Mouse (Mus musculus) liver, embryonic 13.5 days (tissue): ENCODE data around the gene Eif4h. TPM values are rescaled to one million over a fixed set of nuclear protein-coding genes. Genes with fewer than 3 reads are reported as not detected.

Experiments
- ATAC-seq: fragments of 200-750 bp; cut with Nextera tagmentation; 2 replicates; pipeline ENCODE4 v1.8.0; 2017; ENCODE audit warnings: low read depth, mild to moderate bottlenecking, moderate number of reproducible peaks, moderate library complexity
- DNase-seq: peaks from one replicate; pipeline ENCODE4 v3.0.0; 2022
- H3K27ac ChIP-seq: fragments of 300-500 bp; sonication (generic); 2 replicates; pipeline ENCODE4 v1.5.1; 2015; ENCODE audit warnings: moderate library complexity, mild to moderate bottlenecking, inconsistent platforms
- H3K27me3 ChIP-seq: fragments of 300-500 bp; sonication (generic); 2 replicates; pipeline ENCODE4 v1.6.1; 2015; ENCODE audit warnings: mild to moderate bottlenecking, inconsistent platforms
- H3K36me3 ChIP-seq: fragments of 300-500 bp; sonication (generic); 2 replicates; pipeline ENCODE4 v1.6.1; 2015; ENCODE audit warnings: mild to moderate bottlenecking, inconsistent platforms
- H3K4me1 ChIP-seq: fragments of 300-500 bp; sonication (generic); replicated peaks from 2 replicates; pipeline ENCODE4 v1.6.1; 2015; ENCODE audit warnings: inconsistent platforms
- H3K4me2 ChIP-seq: fragments of 300-500 bp; sonication (generic); 2 replicates; pipeline ENCODE4 v1.6.1; 2015; ENCODE audit warnings: inconsistent platforms, mild to moderate bottlenecking, moderate library complexity
- H3K4me3 ChIP-seq: fragments of 300-500 bp; sonication (generic); replicated peaks from 2 replicates; pipeline ENCODE4 v1.5.1; 2015; ENCODE audit warnings: mild to moderate bottlenecking, inconsistent platforms
- H3K9ac ChIP-seq: fragments of 300-500 bp; sonication (generic); 2 replicates; pipeline ENCODE4 v1.6.1; 2015; ENCODE audit warnings: mild to moderate bottlenecking, inconsistent platforms
- H3K9me3 ChIP-seq: fragments of 300-500 bp; sonication (generic); replicated peaks from 2 replicates; pipeline ENCODE4 v1.6.1; 2016; ENCODE audit warnings: inconsistent platforms
- whole genome bisulfite sequencing: fragments of 180-500 bp; shearing (Covaris S2); methylation state at CpG from one replicate; pipeline ENCODE4 v1.1.7; 2015; ENCODE audit not compliant: insufficient replicate concordance; 5-methylcytosine and 5-hydroxymethylcytosine counted together
- polyA plus RNA-seq: library from polyadenylated mRNA; unstranded; fragments of >200 nt; fragmentation: Nextera tagmentation; extraction: Ambion mirVana; gene quantifications from 2 replicates; pipeline ENCODE4 v1.2.1, GENCODE M21; 2015

Eif4h gene
- 229 and 233 TPM in 2 replicates for polyA plus RNA-seq

- H3K9ac ChIP-seq, result peak within 1 kb of the TSS; percentile 99
- peaks cover 25% of the 10 kb centered on the region for H3K36me3 ChIP-seq
- H3K9me3 ChIP-seq, result no peaks in the 10 kb centered on the region
- H3K4me1 ChIP-seq, result peaks cover 37% of the 10 kb centered on the region
- H3K27me3 ChIP-seq, result no peaks in the 10 kb centered on the region
- H3K27ac ChIP-seq, result peak within 1 kb of the TSS; percentile 94
- H3K4me3 ChIP-seq, result peak within 1 kb of the TSS; percentile 99
- WGBS, result 0% methylated on average over 49 of the region's 52 CpGs
- peak; percentile 90 for ATAC-seq
- peak within 1 kb of the TSS; percentile 89 for H3K4me2 ChIP-seq
- DNase-seq, result peak; percentile 94
These were observed at the start of gene Eif4h for GRCm38 (mm10) chr5:134639269-134639682. Gene Eif4h, minus strand, starts transcription at chr5:134639490.

- H3K36me3 ChIP-seq, result no peaks in the 10 kb centered on the region
- peak overlapping the region; percentile 80 for H3K27ac ChIP-seq
- H3K4me1 ChIP-seq, result peaks cover 21% of the 10 kb centered on the region
- WGBS, result under 1% methylated on average over 38 of the region's 38 CpGs
- H3K4me3 ChIP-seq, result peak overlapping the region; percentile 72
- H3K4me2 ChIP-seq, result peak overlapping the region; percentile 99
- no peaks in the 10 kb centered on the region for H3K9me3 ChIP-seq
- H3K27me3 ChIP-seq, result peaks cover 25% of the 10 kb centered on the region
- ATAC-seq (peak; percentile 95), DNase-seq (peak; percentile 100)
- H3K9ac ChIP-seq, result peak overlapping the region; percentile 58
These were observed 49.5 kb upstream of the Eif4h start for GRCm38 (mm10) chr5:134688718-134689284.

- peak within 1 kb of the TSS; percentile 82 for H3K9ac ChIP-seq
- peaks cover 21% of the 10 kb centered on the region for H3K4me1 ChIP-seq
- H3K27me3 ChIP-seq, result peaks cover 25% of the 10 kb centered on the region
- no peaks in the 10 kb centered on the region for H3K36me3 ChIP-seq
- DNase-seq (no peak), ATAC-seq (no peak)
- H3K27ac ChIP-seq, result peak within 1 kb of the TSS; percentile 80
- no peaks in the 10 kb centered on the region for H3K9me3 ChIP-seq
- H3K4me2 ChIP-seq, result peak within 1 kb of the TSS; percentile 99
- H3K4me3 ChIP-seq, result peak within 1 kb of the TSS; percentile 72
- WGBS, result under 1% methylated on average over 59 of the region's 69 CpGs
These were observed 48.9 kb upstream of the Eif4h start, which contains the start of gene Limk1 for GRCm38 (mm10) chr5:134688086-134688717. Gene Limk1, minus strand, starts transcription at chr5:134688598.

GRCm38 (mm10) chr5:134687187-134687586, 47.9 kb upstream of the Eif4h start:
- Histone ChIP-seq H3K4me1 (peaks cover 21% of the 10 kb centered on the region), H3K9me3 (no peaks in the 10 kb centered on the region), H3K36me3 (no peaks in the 10 kb centered on the region), H3K27ac (no peak overlapping the region), H3K27me3 (peaks cover 25% of the 10 kb centered on the region), H3K9ac (no peak overlapping the region), H3K4me2 (peak overlapping the region; percentile 99; the same call in 1 of the 2 replicates), H3K4me3 (no peak overlapping the region)
- WGBS, result 71% methylated on average over 1 of the region's 1 CpGs
- DNase-seq (no peak), ATAC-seq (no peak)

- Histone ChIP-seq H3K4me2 (no peak overlapping the region), H3K9me3 (no peaks in the 10 kb centered on the region), H3K36me3 (no peaks in the 10 kb centered on the region), H3K27me3 (peaks cover 25% of the 10 kb centered on the region), H3K4me1 (peaks cover 21% of the 10 kb centered on the region), H3K27ac (no peak overlapping the region), H3K4me3 (no peak overlapping the region), H3K9ac (no peak overlapping the region)
- DNase-seq (no peak), ATAC-seq (no peak)
- 77% methylated on average over 6 of the region's 6 CpGs for WGBS
These were observed 47.3 kb upstream of the Eif4h start for GRCm38 (mm10) chr5:134686541-134686940.

- DNase-seq, result no peak
- H3K9ac ChIP-seq, result no peak overlapping the region
- WGBS, result 66% methylated on average over 2 of the region's 2 CpGs
These were observed 45.1 kb upstream of the Eif4h start for GRCm38 (mm10) chr5:134684398-134684797.

GRCm38 (mm10) chr5:134683813-134684212, 44.5 kb upstream of the Eif4h start:
- H3K36me3 ChIP-seq, result no peaks in the 10 kb centered on the region
- no peak for ATAC-seq
- no peak overlapping the region for H3K4me3 ChIP-seq
- H3K9me3 ChIP-seq, result no peaks in the 10 kb centered on the region
- peaks cover 37% of the 10 kb centered on the region for H3K4me1 ChIP-seq
- no peak overlapping the region for H3K4me2 ChIP-seq
- H3K9ac ChIP-seq, result no peak overlapping the region
- DNase-seq, result no peak
- 48% methylated on average over 2 of the region's 2 CpGs for WGBS
- peaks cover 25% of the 10 kb centered on the region for H3K27me3 ChIP-seq
- no peak overlapping the region for H3K27ac ChIP-seq

More at GRCm38 (mm10) chr5:134684398-134684797, 45.1 kb upstream of the Eif4h start:
- Histone ChIP-seq H3K36me3 (no peaks in the 10 kb centered on the region), H3K27ac (no peak overlapping the region), H3K4me1 (peaks cover 37% of the 10 kb centered on the region), H3K4me3 (no peak overlapping the region), H3K9me3 (no peaks in the 10 kb centered on the region), H3K4me2 (no peak overlapping the region), H3K27me3 (peaks cover 25% of the 10 kb centered on the region)
- no peak for ATAC-seq

GRCm38 (mm10) chr5:134680238-134680637, 40.9 kb upstream of the Eif4h start:
- no peak overlapping the region for H3K9ac ChIP-seq
- H3K36me3 ChIP-seq, result no peaks in the 10 kb centered on the region
- peaks cover 3% of the 10 kb centered on the region; the same call in 1 of the 2 replicates for H3K27me3 ChIP-seq
- H3K4me2 ChIP-seq, result no peak overlapping the region
- peak overlapping the region; percentile 23 for H3K27ac ChIP-seq
- H3K4me3 ChIP-seq, result no peak overlapping the region
- H3K9me3 ChIP-seq, result no peaks in the 10 kb centered on the region
- H3K4me1 ChIP-seq, result peaks cover 59% of the 10 kb centered on the region
- no peak for DNase-seq
- WGBS, result 72% methylated on average over 12 of the region's 12 CpGs
- peak; percentile 20; the same call in 1 of the 2 replicates for ATAC-seq

GRCm38 (mm10) chr5:134678827-134679546, 39.7 kb upstream of the Eif4h start:
- ATAC-seq (peak; percentile 65), DNase-seq (peak; percentile 28)
- H3K36me3 ChIP-seq, result no peaks in the 10 kb centered on the region
- WGBS, result 59% methylated on average over 8 of the region's 8 CpGs
- H3K4me1 ChIP-seq, result peaks cover 61% of the 10 kb centered on the region
- peak overlapping the region; percentile 39; the same call in 1 of the 2 replicates for H3K27ac ChIP-seq
- no peaks in the 10 kb centered on the region for H3K9me3 ChIP-seq
- H3K9ac ChIP-seq, result 0 out of 2 replicates have a peak overlapping the region, but pooled peaks have one; percentile 28
- H3K27me3 ChIP-seq, result no peaks in the 10 kb centered on the region
- no peak overlapping the region for H3K4me3 ChIP-seq
- peak overlapping the region; percentile 19; the same call in 1 of the 2 replicates for H3K4me2 ChIP-seq

GRCm38 (mm10) chr5:134678031-134678430, 38.7 kb upstream of the Eif4h start:
- WGBS, result 55% methylated on average over 3 of the region's 3 CpGs
- Histone ChIP-seq H3K4me2 (peak overlapping the region; percentile 64; the same call in 1 of the 2 replicates), H3K9ac (peak overlapping the region; percentile 15; the same call in 1 of the 2 replicates), H3K27me3 (no peaks in the 10 kb centered on the region), H3K36me3 (no peaks in the 10 kb centered on the region), H3K4me1 (peaks cover 61% of the 10 kb centered on the region), H3K27ac (no peak overlapping the region), H3K4me3 (no peak overlapping the region; the same call in 1 of the 2 replicates), H3K9me3 (no peaks in the 10 kb centered on the region)
- ATAC-seq, result no peak
- DNase-seq, result no peak

- 58% methylated on average over 5 of the region's 5 CpGs for WGBS
- no peaks in the 10 kb centered on the region for H3K36me3 ChIP-seq
- H3K27me3 ChIP-seq, result no peaks in the 10 kb centered on the region
- peak overlapping the region; percentile 15; the same call in 1 of the 2 replicates for H3K9ac ChIP-seq
- H3K4me2 ChIP-seq, result peak overlapping the region; percentile 64; the same call in 1 of the 2 replicates
- no peaks in the 10 kb centered on the region for H3K9me3 ChIP-seq
- H3K27ac ChIP-seq, result no peak overlapping the region
- no peak overlapping the region for H3K4me3 ChIP-seq
- peaks cover 61% of the 10 kb centered on the region for H3K4me1 ChIP-seq
- no peak for DNase-seq
- no peak for ATAC-seq
These were observed 38.2 kb upstream of the Eif4h start for GRCm38 (mm10) chr5:134677491-134677890.
